Mouse (Mus musculus) R1 (cell line): ENCODE results near the gene Kmt2e.

ENCODE experiments used
- DNase-seq: peaks from one replicate; pipeline ENCODE4 v3.0.0-alpha.2; 2018; ENCODE audit warnings: low read depth, low spot score

Kmt2e gene

GRCm38 (mm10) chr5:23431948-23432707, 2.1 kb upstream of the Kmt2e start:
- DNase-seq = peak; percentile 18

- peak; percentile 98 for DNase-seq
Observed at GRCm38 (mm10) chr5:23432708-23433645, 1.3 kb upstream of the Kmt2e start.

- peak; percentile 68 for DNase-seq
Observed at GRCm38 (mm10) chr5:23434598-23435481, 599 bp downstream of the Kmt2e start.

DNA sequence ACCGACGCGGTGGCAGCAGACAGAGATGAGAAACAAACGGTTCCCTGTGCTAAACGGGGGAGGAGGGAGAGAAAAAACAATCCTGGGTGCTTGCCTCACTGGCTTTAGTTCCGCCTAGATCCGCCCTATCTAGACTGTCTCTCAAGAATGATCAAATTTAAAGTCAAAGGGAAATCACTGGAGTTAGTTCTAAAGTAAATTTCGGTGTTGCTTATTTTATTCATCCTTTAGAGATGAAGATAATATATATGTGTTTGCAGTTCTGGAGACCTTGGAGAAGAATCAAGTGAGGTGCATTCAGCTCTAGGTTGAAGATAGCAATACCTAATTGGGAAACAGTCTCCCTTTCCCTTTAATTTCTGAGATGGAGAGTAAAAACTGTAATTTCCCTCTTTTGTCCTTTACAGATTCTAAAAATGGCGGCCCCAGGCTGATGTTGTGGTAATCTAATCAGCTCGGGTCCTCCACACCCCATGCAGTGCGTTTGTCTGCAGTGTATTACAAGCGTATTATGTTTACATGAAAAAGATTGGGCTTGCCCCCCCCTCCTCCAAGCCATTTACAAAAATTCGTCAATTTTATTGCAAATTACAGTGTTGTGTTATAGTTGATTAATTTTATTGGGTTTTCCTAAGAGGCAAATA, 1.4 kb downstream of the Kmt2e start:
- peak; percentile 43 for DNase-seq

DNA sequence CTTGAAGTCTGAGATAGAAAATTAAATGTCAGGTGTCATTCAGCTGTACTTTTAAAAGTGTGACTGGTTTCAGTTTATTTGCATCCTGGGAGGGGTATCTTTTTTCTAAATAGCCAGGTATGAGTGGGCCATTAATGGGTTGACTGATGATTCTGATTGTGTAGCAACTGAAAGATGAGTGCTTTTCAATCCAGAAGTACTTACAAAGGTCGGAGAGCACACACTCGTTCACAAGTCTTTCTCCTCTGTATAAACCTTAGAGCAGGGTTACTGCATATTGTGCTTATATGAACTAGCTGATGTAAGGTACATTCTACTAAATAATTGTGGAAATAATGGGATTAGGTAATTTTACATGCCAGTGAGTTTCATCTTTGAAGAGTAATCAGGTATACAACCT, 2.5 kb downstream of the Kmt2e start:
- DNase-seq = no peak

GRCm38 (mm10) chr5:23439857-23440256, 5.6 kb downstream of the Kmt2e start:
- no peak for DNase-seq

- no peak for DNase-seq
Observed at GRCm38 (mm10) chr5:23440572-23440971, 6.3 kb downstream of the Kmt2e start.

GRCm38 (mm10) chr5:23441916-23442315, 7.7 kb downstream of the Kmt2e start:
- no peak for DNase-seq

GRCm38 (mm10) chr5:23444411-23444810, 10.2 kb downstream of the Kmt2e start:
- no peak for DNase-seq

DNA sequence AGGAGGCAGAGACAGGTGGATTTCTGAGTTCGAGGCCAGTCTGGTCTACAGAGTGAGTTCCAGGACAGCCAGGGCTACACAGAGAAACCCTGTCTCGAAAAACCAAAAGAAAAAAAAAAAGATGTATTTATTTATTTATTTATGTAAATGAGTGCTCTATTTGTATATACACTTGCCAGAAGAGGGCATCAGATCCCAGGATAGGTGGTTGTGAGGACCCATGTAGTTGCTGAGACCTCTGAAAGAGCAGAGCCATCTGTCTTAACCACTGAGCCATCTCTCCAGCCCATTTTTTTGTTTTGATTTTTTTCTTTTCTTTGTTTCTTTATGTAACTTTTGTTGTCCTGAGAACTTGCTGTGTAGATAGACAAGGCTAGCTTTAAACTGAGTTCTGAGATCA, 19.3 kb downstream of the Kmt2e start:
- DNase-seq = peak; percentile 22

- no peak for DNase-seq
Observed at GRCm38 (mm10) chr5:23461688-23462087, 27.4 kb downstream of the Kmt2e start.

DNA sequence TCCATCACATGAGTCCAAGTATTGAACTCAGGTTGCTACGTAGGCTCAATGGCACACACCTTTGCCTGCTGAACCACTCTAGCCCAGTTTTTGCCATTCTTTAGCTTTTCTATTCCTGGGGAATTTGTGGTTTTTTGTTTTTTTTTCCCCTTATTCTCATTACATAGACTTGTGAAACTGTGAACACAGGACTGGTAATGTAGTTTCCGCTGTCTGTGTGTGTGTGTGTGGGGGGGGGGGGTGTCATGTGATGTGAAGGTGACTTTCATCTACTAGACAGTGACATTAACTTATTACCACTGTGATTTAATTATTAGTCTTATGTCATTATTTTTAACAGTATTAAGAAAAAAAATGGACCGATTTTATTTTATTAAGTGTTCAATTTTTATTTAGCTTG, 30.0 kb downstream of the Kmt2e start:
- no peak for DNase-seq

DNA sequence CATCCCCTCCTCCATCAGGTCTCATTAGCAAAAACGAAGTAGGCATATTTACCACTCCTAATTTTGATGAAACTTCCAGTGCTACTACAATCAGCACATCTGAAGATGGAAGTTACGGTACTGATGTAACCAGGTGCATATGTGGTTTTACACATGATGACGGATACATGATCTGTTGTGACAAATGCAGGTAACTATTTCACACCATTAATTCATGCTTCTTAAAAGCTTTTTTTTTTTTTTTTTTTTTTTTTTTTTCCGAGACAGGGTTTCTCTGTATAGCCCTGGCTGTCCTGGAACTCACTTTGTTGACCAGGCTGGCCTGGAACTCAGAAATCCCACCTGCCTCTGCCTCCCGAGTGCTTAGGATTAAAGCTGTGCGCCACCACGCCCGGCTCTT, 30.5 kb downstream of the Kmt2e start:
- DNase-seq = no peak

GRCm38 (mm10) chr5:23466546-23466945, 32.3 kb downstream of the Kmt2e start:
- no peak for DNase-seq

GRCm38 (mm10) chr5:23473098-23473873, 39.0 kb downstream of the Kmt2e start:
- DNase-seq = peak; percentile 53

- no peak for DNase-seq
Observed at GRCm38 (mm10) chr5:23483811-23484210, 49.6 kb downstream of the Kmt2e start.

- DNase-seq = no peak
Observed at GRCm38 (mm10) chr5:23489231-23489630, 55.0 kb downstream of the Kmt2e start.

DNA sequence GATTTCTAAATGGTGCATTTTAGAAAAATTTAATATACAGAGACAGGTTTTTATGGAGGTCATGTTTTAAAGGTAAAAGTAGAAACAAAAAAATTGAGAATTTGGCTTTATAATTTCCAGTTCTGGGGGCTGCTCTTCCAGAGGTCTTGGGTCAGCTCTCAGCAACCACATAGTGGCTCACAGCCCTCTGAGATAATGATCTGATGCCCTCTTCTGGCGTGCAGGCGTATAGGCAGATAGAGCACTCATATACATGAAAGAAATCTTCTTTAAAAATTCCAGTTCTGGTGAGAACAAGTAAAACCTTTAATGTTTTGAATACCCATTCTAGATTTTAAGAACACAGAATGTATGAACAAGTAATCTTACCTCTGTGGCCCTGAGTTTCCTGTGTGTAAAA, 56.6 kb downstream of the Kmt2e start:
- no peak for DNase-seq

- DNase-seq = no peak
Observed at GRCm38 (mm10) chr5:23496396-23496795, 62.2 kb downstream of the Kmt2e start.

GRCm38 (mm10) chr5:23496933-23497332, 62.7 kb downstream of the Kmt2e start:
- no peak for DNase-seq
